Mouse (Mus musculus): ENCODE measurements around the gene Alyref. TPM values are rescaled to one million over a fixed set of nuclear protein-coding genes. Genes with fewer than 3 reads are reported as not detected.
"Not testable (repeated sequence)": the region's sequence is repeated elsewhere in the genome, so short reads cannot be mapped to it uniquely, and the experiment has no call there.

Gene Alyref
- total RNA-seq, 1 experiment: 397 TPM

- H3K9ac ChIP-seq (ENCODE audit: insufficient read depth, low read depth, low read length, poor library complexity, severe bottlenecking): no peak overlapping the region
- H3K4me3 ChIP-seq (ENCODE audit: insufficient read depth in 1 of 2, low read depth in 1 of 2, low read length in 2 of 2, poor library complexity in 1 of 2, severe bottlenecking in 1 of 2): no peak overlapping the region
- no peak overlapping the region for H3K27ac ChIP-seq (ENCODE audit: insufficient read depth, low read depth, low read length, poor library complexity, severe bottlenecking)
- H3K9me3 ChIP-seq (ENCODE audit: control insufficient read depth, insufficient read depth, low read depth, low read length): no peaks in the 10 kb centered on the region
- peaks cover 3 to 12% of the 10 kb centered on the region in 2 experiments for H3K4me1 ChIP-seq (ENCODE audit: control insufficient read depth in 2 of 2, insufficient read depth in 2 of 2, low read length in 2 of 2, poor library complexity in 1 of 2)
- TF ChIP-seq MAFK (IDR thresholded peaks at IDR 0.05; ENCODE audit: insufficient read depth, low read depth, low read length): no peak
- TF ChIP-seq CHD2 (IDR thresholded peaks at IDR 0.05; ENCODE audit: low read depth, low read length): no peak
- TF ChIP-seq ZNF384 (IDR thresholded peaks at IDR 0.05; ENCODE audit: low read depth, low read length): no peak
- no peak for TF ChIP-seq HCFC1 (IDR thresholded peaks at IDR 0.05; ENCODE audit: borderline replicate concordance, insufficient read depth, low read length)
- no peak for TF ChIP-seq ZC3H11A (IDR thresholded peaks at IDR 0.05; ENCODE audit: borderline replicate concordance, low read depth, low read length)
- peaks cover 29% of the 10 kb centered on the region for H3K36me3 ChIP-seq (ENCODE audit: control insufficient read depth, insufficient read depth, low read length, poor library complexity, severe bottlenecking)
- in situ Hi-C loops (cut with MboI; ENCODE audit: low sequenced_read_pairs in 2 of 2, unreplicated experiment in 2 of 2): no loop called here
- DNase-seq (ENCODE audit: low read depth, low spot score): no peak
Observed at GRCm38 (mm10) chr11:120583937-120584336, 14.2 kb downstream of the Alyref start.

- Histone ChIP-seq H3K36me3 (ENCODE audit: control insufficient read depth, insufficient read depth, low read length, poor library complexity, severe bottlenecking) (peaks cover 33% of the 10 kb centered on the region), H3K4me1 (ENCODE audit: control insufficient read depth in 2 of 2, insufficient read depth in 2 of 2, low read length in 2 of 2, poor library complexity in 1 of 2) (peaks cover 3 to 21% of the 10 kb centered on the region in 2 experiments)
- H3K4me3 ChIP-seq (ENCODE audit: insufficient read depth in 1 of 2, low read depth in 1 of 2, low read length in 2 of 2, poor library complexity in 1 of 2, severe bottlenecking in 1 of 2); DNase-seq (ENCODE audit: low read depth, low spot score); H3K9me3 ChIP-seq (ENCODE audit: control insufficient read depth, insufficient read depth, low read depth, low read length); in situ Hi-C loops (cut with MboI; ENCODE audit: low sequenced_read_pairs in 2 of 2, unreplicated experiment in 2 of 2); H3K9ac ChIP-seq (ENCODE audit: insufficient read depth, low read depth, low read length, poor library complexity, severe bottlenecking); H3K27ac ChIP-seq (ENCODE audit: insufficient read depth, low read depth, low read length, poor library complexity, severe bottlenecking): not testable (repeated sequence)
- TF ChIP-seq MAFK (IDR thresholded peaks at IDR 0.05; ENCODE audit: insufficient read depth, low read depth, low read length): peak; percentile 66; the same call in 1 of the 2 replicates
Observed at GRCm38 (mm10) chr11:120582982-120583293, 15.2 kb downstream of the Alyref start.

DNA sequence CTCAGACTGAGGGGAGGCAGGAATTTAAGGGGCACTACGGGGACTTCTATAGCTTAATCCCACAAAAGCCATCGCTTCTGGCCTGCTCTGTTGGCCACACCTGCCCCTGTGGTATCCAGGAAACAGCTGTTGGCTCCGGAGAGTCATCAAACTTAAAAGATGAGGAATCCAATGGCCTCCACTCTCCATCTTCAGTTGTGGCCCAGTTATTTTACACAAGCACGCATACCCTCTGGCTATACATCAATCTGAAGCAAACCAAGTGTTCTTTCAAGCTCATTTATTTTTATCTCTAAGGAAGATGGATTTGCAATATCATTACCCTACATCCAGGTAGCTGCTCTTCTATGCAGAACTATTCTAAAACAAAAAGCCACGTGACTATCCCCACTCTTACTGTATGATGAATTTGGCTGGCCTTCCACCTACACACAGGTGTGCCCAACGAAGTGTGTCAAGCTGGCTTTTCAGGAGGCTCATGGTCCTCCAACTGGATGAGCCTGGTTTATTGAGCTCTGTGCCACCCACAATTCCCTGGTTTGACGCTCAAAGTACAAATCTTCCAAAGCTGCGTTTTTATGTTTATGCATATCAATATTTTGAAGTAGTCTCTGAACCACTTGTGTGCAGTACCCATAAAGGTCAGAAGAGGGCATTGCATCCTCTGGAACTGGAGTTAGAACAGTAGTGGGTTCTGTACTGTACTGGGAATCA, 15.7 kb downstream of the Alyref start:
- Histone ChIP-seq H3K4me3 (ENCODE audit: insufficient read depth in 1 of 2, low read depth in 1 of 2, low read length in 2 of 2, poor library complexity in 1 of 2, severe bottlenecking in 1 of 2) (peak overlapping the region; percentile 70 to 88), H3K9ac (ENCODE audit: insufficient read depth, low read depth, low read length, poor library complexity, severe bottlenecking) (peak overlapping the region; percentile 95), H3K27ac (ENCODE audit: insufficient read depth, low read depth, low read length, poor library complexity, severe bottlenecking) (peak overlapping the region; percentile 98), H3K4me1 (ENCODE audit: control insufficient read depth in 2 of 2, insufficient read depth in 2 of 2, low read length in 2 of 2, poor library complexity in 1 of 2) (peaks cover 3 to 21% of the 10 kb centered on the region in 2 experiments), H3K9me3 (ENCODE audit: control insufficient read depth, insufficient read depth, low read depth, low read length) (no peaks in the 10 kb centered on the region), H3K36me3 (ENCODE audit: control insufficient read depth, insufficient read depth, low read length, poor library complexity, severe bottlenecking) (peaks cover 38% of the 10 kb centered on the region)
- in situ Hi-C loops (cut with MboI; ENCODE audit: low sequenced_read_pairs in 2 of 2, unreplicated experiment in 2 of 2): no loop called here
- TF ChIP-seq MAFK (IDR thresholded peaks at IDR 0.05; ENCODE audit: insufficient read depth, low read depth, low read length) (no peak), ZNF384 (IDR thresholded peaks at IDR 0.05; ENCODE audit: low read depth, low read length) (no peak), HCFC1 (IDR thresholded peaks at IDR 0.05; ENCODE audit: borderline replicate concordance, insufficient read depth, low read length) (no peak), CHD2 (IDR thresholded peaks at IDR 0.05; ENCODE audit: low read depth, low read length) (no peak), ZC3H11A (IDR thresholded peaks at IDR 0.05; ENCODE audit: borderline replicate concordance, low read depth, low read length) (no peak)
- no peak for DNase-seq (ENCODE audit: low read depth, low spot score)

- in situ Hi-C loops (cut with MboI; ENCODE audit: low sequenced_read_pairs in 2 of 2, unreplicated experiment in 2 of 2): no loop called here
- peak within 1 kb of the TSS; percentile 98 for H3K27ac ChIP-seq (ENCODE audit: insufficient read depth, low read depth, low read length, poor library complexity, severe bottlenecking)
- TF ChIP-seq HCFC1 (IDR thresholded peaks at IDR 0.05; ENCODE audit: borderline replicate concordance, insufficient read depth, low read length) (peak; percentile 42; the same call in 1 of the 2 replicates), MAFK (IDR thresholded peaks at IDR 0.05; ENCODE audit: insufficient read depth, low read depth, low read length) (no peak), ZC3H11A (IDR thresholded peaks at IDR 0.05; ENCODE audit: borderline replicate concordance, low read depth, low read length) (no peak)
- peaks cover 3 to 21% of the 10 kb centered on the region in 2 experiments for H3K4me1 ChIP-seq (ENCODE audit: control insufficient read depth in 2 of 2, insufficient read depth in 2 of 2, low read length in 2 of 2, poor library complexity in 1 of 2)
- H3K9me3 ChIP-seq (ENCODE audit: control insufficient read depth, insufficient read depth, low read depth, low read length): no peaks in the 10 kb centered on the region
- DNase-seq (ENCODE audit: low read depth, low spot score): no peak
- peak within 1 kb of the TSS; percentile 95 for H3K9ac ChIP-seq (ENCODE audit: insufficient read depth, low read depth, low read length, poor library complexity, severe bottlenecking)
- peaks cover 33% of the 10 kb centered on the region for H3K36me3 ChIP-seq (ENCODE audit: control insufficient read depth, insufficient read depth, low read length, poor library complexity, severe bottlenecking)
- peak within 1 kb of the TSS; percentile 88 to 89 for H3K4me3 ChIP-seq (ENCODE audit: insufficient read depth in 1 of 2, low read depth in 1 of 2, low read length in 2 of 2, poor library complexity in 1 of 2, severe bottlenecking in 1 of 2)
Observed at GRCm38 (mm10) chr11:120581490-120582267, 16.5 kb downstream of the Alyref start, which contains the start of gene Arhgdia. TSS of gene Arhgdia (minus strand) at chr11:120581624.

Measured in ES-E14 (cell line).